In genomic region chr14:58113180-58113579, GRCm38 (mm10) we compare ENCODE assay signal across 10 mouse cellular contexts. TPM values are rescaled to one million over a fixed set of nuclear protein-coding genes. Genes with fewer than 3 reads are reported as not detected.
A peak's percentile ranks its signal among the peaks of the same experiment; 100 is the strongest.
DNase-seq lines count a peak whose midpoint lies in the region; ATAC-seq and TF ChIP-seq lines count a peak whose summit lies in the region.
"Had no signal": no experiment of that assay in that cellular context is flagged by ENCODE, and none has a peak within 500 bp of the region (broad histone marks: within the 10 kb centered on the region; RNA-seq: fewer than 3 reads in every experiment).

No protein-coding gene starts in this region.

- peak overlapping the region; percentile 41 for H3K27ac ChIP-seq in cerebellum, adult 2 months (ENCODE audit: insufficient read depth, low read length)
- no peak overlapping the region for H3K27ac ChIP-seq in kidney, embryonic 16.5 days (ENCODE audit: low read length)
- H3K27ac ChIP-seq: forebrain, embryonic 13.5 days; left cerebral cortex, adult 2 months had no signal

- no peaks in the 10 kb centered on the region for H3K36me3 ChIP-seq in kidney, embryonic 16.5 days (ENCODE audit: insufficient read depth, low read length)

- H3K4me3 ChIP-seq in cerebellum, adult 2 months (replicated peaks; ENCODE audit: insufficient read depth, low read depth, low read length) = no peak overlapping the region
- H3K4me3 ChIP-seq in kidney, embryonic 16.5 days (ENCODE audit: low read length) = 0 out of 2 replicates have a peak overlapping the region, but pooled peaks have one; percentile 5
- H3K4me3 ChIP-seq: forebrain, embryonic 13.5 days; left cerebral cortex, adult 2 months had no signal

- no peak for TF ChIP-seq POLR2A in cerebellum, adult 2 months (IDR thresholded peaks at IDR 0.05; ENCODE audit: borderline replicate concordance, insufficient read depth, low read length)

- 7% methylated on average over 6 of the region's 6 CpGs for WGBS in cerebellum, adult 2 months
- 19% methylated on average over 6 of the region's 6 CpGs for WGBS in kidney, embryonic 16.5 days

- ATAC-seq in cerebellum, adult (ENCODE audit: insufficient number of reproducible peaks, low FRiP score, low TSS enrichment) = 0 out of 2 replicates have a peak, but pooled peaks have one; percentile 2
- ATAC-seq in kidney, embryonic 16.5 days (ENCODE audit: low FRiP score, low TSS enrichment) = no peak; the same call in 1 of the 2 replicates
- ATAC-seq: forebrain, embryonic 13.5 days had no signal

- no peaks in the 10 kb centered on the region for H3K9me3 ChIP-seq in kidney, embryonic 16.5 days (ENCODE audit: low read length)
- H3K9me3 ChIP-seq: forebrain, embryonic 13.5 days had no signal

- H3K4me1 ChIP-seq in cerebellum, adult 2 months (ENCODE audit: control insufficient read depth, insufficient read depth, low read length) = peaks cover 17% of the 10 kb centered on the region
- peaks cover 7% of the 10 kb centered on the region for H3K4me1 ChIP-seq in kidney, embryonic 16.5 days (ENCODE audit: insufficient read depth, low read length)
- H3K4me1 ChIP-seq: forebrain, embryonic 13.5 days had no signal

- no peak for DNase-seq in cerebellum, adult 8-10 months
- DNase-seq in lung, postnatal 10 days = peak; percentile 43
- no peak for DNase-seq in lung, adult 18-20 months
- peak; percentile 50 to 55 for DNase-seq in cerebellum, adult 2 months
- DNase-seq in embryo, embryonic 9.5 days (ENCODE audit: extremely low spot score) = no peak
- DNase-seq in left cerebral cortex, postnatal 14 days (ENCODE audit: low spot score in 2 of 2) = no peak

- no peak for TF ChIP-seq CTCF in cerebellum, adult 2 months (IDR thresholded peaks at IDR 0.05; ENCODE audit: borderline replicate concordance, insufficient read depth, low read depth, low read length)

- no peaks in the 10 kb centered on the region for H3K27me3 ChIP-seq in cerebellum, adult 2 months (ENCODE audit: control insufficient read depth, insufficient read depth, low read length)
- no peaks in the 10 kb centered on the region for H3K27me3 ChIP-seq in kidney, embryonic 16.5 days (ENCODE audit: insufficient read depth, low read length)
- H3K27me3 ChIP-seq: forebrain, embryonic 13.5 days had no signal

- intact Hi-C loops in left cerebral cortex, postnatal 14 days (cut with DNase I) = no loop called here

- H3K9ac ChIP-seq in kidney, embryonic 16.5 days (replicated peaks; ENCODE audit: low read length) = no peak overlapping the region
- H3K9ac ChIP-seq: forebrain, embryonic 13.5 days had no signal

- peak overlapping the region; percentile 23; the same call in 1 of the 2 replicates for H3K4me2 ChIP-seq in kidney, embryonic 16.5 days (replicated peaks; ENCODE audit: low read depth, low read length)
- H3K4me2 ChIP-seq: forebrain, embryonic 13.5 days had no signal

RNA-seq across cellular contexts. Expression of gene Fgf9, which starts 42.8 kb away (rescaled TPM):
- 41.3 and 42.1 TPM in 2 replicates for polyA plus RNA-seq in cerebellum, adult 2 months (2012; rRNA removed)
- polyA plus RNA-seq in kidney, embryonic 16.5 days (2015; fragmentation: Nextera tagmentation; extraction: Ambion mirVana) = 7.8 and 9.0 TPM in 2 replicates
- total RNA-seq in left cerebral cortex, postnatal 14 days (2021) = 10 to 100 TPM; 20.9 to 22.2 TPM

Comparison
In these comparisons a context has a peak if more than half of its experiments do, and no peak if none do; other contexts are left out.
1. DNase-seq: peak in lung, postnatal 10 days (single experiment) and cerebellum, adult 2 months (2 of 2); none in cerebellum, adult 8-10 months (single experiment), lung, adult 18-20 months (0 of 2), embryo, embryonic 9.5 days (single experiment) and left cerebral cortex, postnatal 14 days (0 of 2).